Mouse (Mus musculus) gastrocnemius, postnatal 10 days (tissue): ENCODE results near the gene Clip2. TPM values are rescaled to one million over a fixed set of nuclear protein-coding genes. Genes with fewer than 3 reads are reported as not detected.

Source experiments
- DNase-seq: peaks from one replicate; pipeline ENCODE4 v3.0.0; 2021; ENCODE audit warnings: mixed read lengths
- total RNA-seq, 2 experiments: library from RNA; stranded (reverse); gene quantifications; 2 replicates each; pipeline ENCODE4 v1.2.3; 2021

Clip2 gene
- total RNA-seq, 2 experiments from 2014 or later, result 10.1 to 12.8 TPM

GRCm38 (mm10) chr5:134564272-134564671 lies 12.0 kb upstream of the Clip2 start:
- no peak for DNase-seq

- no peak for DNase-seq
Observed at GRCm38 (mm10) chr5:134560450-134561171, 8.4 kb upstream of the Clip2 start.

- DNase-seq, result no peak
Observed at GRCm38 (mm10) chr5:134560071-134560449, 7.8 kb upstream of the Clip2 start, which contains the start of gene Syna. Gene Syna, minus strand, starts transcription at chr5:134560171.

- peak; percentile 69 for DNase-seq
Observed at GRCm38 (mm10) chr5:134555463-134556164, 3.4 kb upstream of the Clip2 start.

- no peak for DNase-seq
Observed at GRCm38 (mm10) chr5:134553951-134554546, 1.8 kb upstream of the Clip2 start.

GRCm38 (mm10) chr5:134551233-134552109 lies 763 bp downstream of the Clip2 start:
- DNase-seq, result peak; percentile 42

GRCm38 (mm10) chr5:134550836-134551232 lies 1.4 kb downstream of the Clip2 start:
- DNase-seq, result no peak

GRCm38 (mm10) chr5:134549640-134550168 lies 2.5 kb downstream of the Clip2 start:
- no peak for DNase-seq

GRCm38 (mm10) chr5:134548306-134548705 lies 3.9 kb downstream of the Clip2 start:
- no peak for DNase-seq

GRCm38 (mm10) chr5:134546790-134547189 lies 5.4 kb downstream of the Clip2 start:
- no peak for DNase-seq

- no peak for DNase-seq
Observed at GRCm38 (mm10) chr5:134545242-134545629, 7.0 kb downstream of the Clip2 start.

- DNase-seq, result peak; percentile 32
Observed at GRCm38 (mm10) chr5:134544516-134545241, 7.6 kb downstream of the Clip2 start.

GRCm38 (mm10) chr5:134541640-134542039 lies 10.6 kb downstream of the Clip2 start:
- DNase-seq, result peak; percentile 54

GRCm38 (mm10) chr5:134540881-134541280 lies 11.4 kb downstream of the Clip2 start:
- peak; percentile 37 for DNase-seq

- peak; percentile 59 for DNase-seq
Observed at GRCm38 (mm10) chr5:134539891-134540290, 12.3 kb downstream of the Clip2 start.

GRCm38 (mm10) chr5:134536036-134536435 lies 16.2 kb downstream of the Clip2 start:
- DNase-seq, result no peak

- no peak for DNase-seq
Observed at GRCm38 (mm10) chr5:134532417-134532816, 19.8 kb downstream of the Clip2 start.

- DNase-seq, result no peak
Observed at GRCm38 (mm10) chr5:134531585-134531984, 20.6 kb downstream of the Clip2 start.

GRCm38 (mm10) chr5:134530830-134531229 lies 21.4 kb downstream of the Clip2 start:
- peak; percentile 79 for DNase-seq

GRCm38 (mm10) chr5:134528488-134528887 lies 23.7 kb downstream of the Clip2 start:
- DNase-seq, result no peak
